Mouse (Mus musculus) E14TG2a.4 (cell line): ENCODE data around the gene B3galnt1.

Experiments used
- H3K27me3 ChIP-seq: 2 replicates; pipeline ENCODE4 v1.6.1; 2014; ENCODE audit warnings: low read length, control low read depth; ENCODE audit not compliant: insufficient read depth
- H3K36me3 ChIP-seq: 2 replicates; pipeline ENCODE4 v1.6.1; 2014; ENCODE audit warnings: low read length, control low read depth; ENCODE audit not compliant: insufficient read depth
- H3K4me1 ChIP-seq: replicated peaks from 2 replicates; pipeline ENCODE4 v1.6.1; 2014; ENCODE audit warnings: low read depth, low read length, control low read depth
- H3K4me3 ChIP-seq: replicated peaks from 2 replicates; pipeline ENCODE4 v1.5.1; 2014; ENCODE audit warnings: mild to moderate bottlenecking, low read length
- H3K9me3 ChIP-seq: 2 replicates; pipeline ENCODE4 v1.6.1; 2014; ENCODE audit warnings: low read length, control low read depth
- CTCF ChIP-seq: conservative IDR thresholded peaks from 2 replicates; pipeline ENCODE4 v1.5.1; 2014; ENCODE audit warnings: low read length
- NANOG ChIP-seq: IDR thresholded peaks from 2 replicates; pipeline ENCODE4 v1.6.1; 2014; ENCODE audit warnings: borderline replicate concordance, low read length, mixed read lengths
- POU5F1 ChIP-seq: IDR thresholded peaks from 2 replicates; pipeline ENCODE4 v1.6.1; 2014; ENCODE audit warnings: low read length, borderline replicate concordance

The B3galnt1 gene

GRCm38 (mm10) chr3:69556092-69556778 is 42.5 kb downstream of the B3galnt1 start:
- Histone ChIP-seq H3K4me1 (peaks cover 6% of the 10 kb centered on the region), H3K36me3 (no peaks in the 10 kb centered on the region), H3K27me3 (no peaks in the 10 kb centered on the region), H3K9me3 (no peaks in the 10 kb centered on the region), H3K4me3 (no peak overlapping the region)
- TF ChIP-seq POU5F1 (no peak), CTCF (no peak), NANOG (no peak)

- Histone ChIP-seq H3K4me3 (no peak overlapping the region), H3K4me1 (peaks cover 6% of the 10 kb centered on the region), H3K27me3 (no peaks in the 10 kb centered on the region), H3K36me3 (no peaks in the 10 kb centered on the region), H3K9me3 (no peaks in the 10 kb centered on the region)
- no peak for TF ChIP-seq NANOG
- TF ChIP-seq POU5F1, result no peak
- TF ChIP-seq CTCF, result no peak
These were observed 43.2 kb downstream of the B3galnt1 start for GRCm38 (mm10) chr3:69555511-69555910.

- Histone ChIP-seq H3K36me3 (no peaks in the 10 kb centered on the region), H3K4me3 (no peak overlapping the region), H3K4me1 (no peaks in the 10 kb centered on the region), H3K27me3 (no peaks in the 10 kb centered on the region), H3K9me3 (0 out of 2 replicates have a peak, but pooled peaks cover 3% of the 10 kb centered on the region)
- TF ChIP-seq POU5F1 (no peak), CTCF (no peak), NANOG (no peak)
These were observed 49.2 kb downstream of the B3galnt1 start for GRCm38 (mm10) chr3:69549602-69550001.

- Histone ChIP-seq H3K27me3 (no peaks in the 10 kb centered on the region), H3K9me3 (0 out of 2 replicates have a peak, but pooled peaks cover 3% of the 10 kb centered on the region), H3K4me1 (no peaks in the 10 kb centered on the region), H3K4me3 (no peak overlapping the region), H3K36me3 (no peaks in the 10 kb centered on the region)
- TF ChIP-seq NANOG, result no peak
- TF ChIP-seq CTCF, result no peak
- TF ChIP-seq POU5F1, result no peak
These were observed 49.9 kb downstream of the B3galnt1 start for GRCm38 (mm10) chr3:69548704-69549455.

GRCm38 (mm10) chr3:69545017-69545416 is 53.7 kb downstream of the B3galnt1 start:
- Histone ChIP-seq H3K36me3 (no peaks in the 10 kb centered on the region), H3K27me3 (no peaks in the 10 kb centered on the region), H3K4me3 (no peak overlapping the region), H3K4me1 (peaks cover 20% of the 10 kb centered on the region), H3K9me3 (0 out of 2 replicates have a peak, but pooled peaks cover 3% of the 10 kb centered on the region)
- no peak for TF ChIP-seq POU5F1
- TF ChIP-seq CTCF, result no peak
- TF ChIP-seq NANOG, result no peak

GRCm38 (mm10) chr3:69543730-69544129 is 55.0 kb downstream of the B3galnt1 start:
- no peaks in the 10 kb centered on the region for H3K27me3 ChIP-seq
- H3K36me3 ChIP-seq, result no peaks in the 10 kb centered on the region
- H3K9me3 ChIP-seq, result 0 out of 2 replicates have a peak, but pooled peaks cover 3% of the 10 kb centered on the region
- peaks cover 20% of the 10 kb centered on the region for H3K4me1 ChIP-seq
- no peak for TF ChIP-seq POU5F1
- TF ChIP-seq NANOG, result no peak
- no peak for TF ChIP-seq CTCF
- no peak overlapping the region for H3K4me3 ChIP-seq

- H3K27me3 ChIP-seq, result no peaks in the 10 kb centered on the region
- H3K9me3 ChIP-seq, result 0 out of 2 replicates have a peak, but pooled peaks cover 3% of the 10 kb centered on the region
- no peak overlapping the region for H3K4me3 ChIP-seq
- TF ChIP-seq NANOG (no peak), CTCF (no peak), POU5F1 (no peak)
- H3K36me3 ChIP-seq, result no peaks in the 10 kb centered on the region
- H3K4me1 ChIP-seq, result peaks cover 20% of the 10 kb centered on the region
These were observed 55.8 kb downstream of the B3galnt1 start for GRCm38 (mm10) chr3:69542962-69543361.

- H3K36me3 ChIP-seq, result no peaks in the 10 kb centered on the region
- H3K4me1 ChIP-seq, result peaks cover 8% of the 10 kb centered on the region
- H3K9me3 ChIP-seq, result no peaks in the 10 kb centered on the region
- no peak overlapping the region for H3K4me3 ChIP-seq
- H3K27me3 ChIP-seq, result no peaks in the 10 kb centered on the region
- TF ChIP-seq CTCF (no peak), POU5F1 (no peak), NANOG (no peak)
These were observed 62.7 kb downstream of the B3galnt1 start for GRCm38 (mm10) chr3:69535941-69536647.
